Mouse (Mus musculus) 416B (cell line): Measurements from ENCODE around the gene Sync.
A peak's percentile ranks its signal among the peaks of the same experiment; 100 is the strongest.

Experiments
- DNase-seq: peaks from one replicate; pipeline ENCODE4 v3.0.0; 2011; ENCODE audit warnings: low read depth

The Sync gene

GRCm38 (mm10) chr4:129287472-129287981 is at the start of gene Sync:
Gene Sync (plus strand): TSS chr4:129287617.
- DNase-seq: no peak

DNA sequence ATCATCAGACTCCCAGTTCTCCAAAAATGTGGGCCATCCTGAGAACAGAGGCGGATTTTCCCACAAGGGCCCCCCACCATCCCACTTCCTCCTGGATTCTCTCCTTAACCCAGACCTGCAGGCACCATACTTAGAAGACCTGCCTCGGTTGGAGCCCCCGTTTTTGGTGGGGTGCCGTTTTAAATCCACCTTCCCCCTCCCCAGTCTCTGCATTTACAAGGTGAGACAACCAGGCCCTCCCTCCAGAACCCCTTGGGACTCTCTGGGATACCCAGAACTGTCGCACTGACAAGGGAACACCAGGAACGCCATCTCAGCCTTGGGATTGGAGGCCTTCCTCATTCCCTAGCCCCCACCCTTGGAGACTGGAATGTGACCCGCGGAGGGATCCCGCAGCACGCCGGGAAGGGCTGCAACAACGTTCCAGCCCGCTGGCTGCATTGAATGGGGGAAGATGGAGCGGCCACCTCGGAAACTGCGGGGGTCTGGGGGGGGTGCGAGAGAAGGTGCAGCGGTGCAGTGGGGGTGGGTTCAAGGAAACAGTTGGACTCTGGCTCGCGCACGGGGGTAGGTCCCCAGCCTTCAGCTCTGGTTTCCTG is 49.5 kb upstream of the Sync start:
- DNase-seq: no peak

DNA sequence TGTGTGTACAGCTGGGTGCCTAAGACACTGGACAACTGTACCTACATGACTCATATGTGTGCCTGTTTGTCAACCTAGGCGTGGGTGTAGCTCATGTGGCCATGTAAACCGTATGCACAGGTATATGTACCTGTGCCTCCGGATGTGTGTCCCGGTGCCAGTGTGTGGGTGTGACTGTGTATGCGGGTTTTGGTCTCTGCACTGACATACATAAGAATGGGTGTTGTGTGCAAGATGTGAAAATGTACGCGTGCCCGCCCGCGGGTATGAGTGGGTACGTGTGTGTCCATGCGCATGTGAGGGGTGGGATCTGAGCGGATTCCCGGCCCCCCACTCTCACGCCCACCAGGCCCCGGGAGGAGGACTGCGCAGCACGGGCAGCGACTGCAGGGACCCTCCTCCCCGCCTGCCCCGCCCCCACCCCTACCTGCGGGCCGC is 48.8 kb upstream of the Sync start:
- DNase-seq: no peak

DNA sequence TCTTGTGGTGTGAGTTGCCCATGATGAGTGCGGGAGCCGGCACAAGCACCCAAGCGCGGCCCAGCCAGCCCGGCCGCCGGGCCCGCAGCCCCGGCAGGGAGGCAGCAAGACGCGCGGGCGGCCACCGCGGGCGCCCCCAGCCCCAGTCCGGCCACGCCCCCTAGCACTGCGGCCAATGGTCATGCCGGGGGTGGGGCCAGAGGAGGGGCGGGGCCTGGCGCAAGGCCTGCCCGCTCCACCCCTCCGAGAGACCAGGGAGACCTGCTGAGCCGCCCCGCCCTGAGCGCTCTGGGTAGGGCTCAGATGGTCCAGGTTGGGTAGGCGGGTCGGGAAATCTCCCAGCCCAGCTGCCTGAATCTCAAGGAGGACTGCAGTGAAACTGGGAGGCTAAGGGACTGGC is 48.3 kb upstream of the Sync start:
- DNase-seq: no peak

DNA sequence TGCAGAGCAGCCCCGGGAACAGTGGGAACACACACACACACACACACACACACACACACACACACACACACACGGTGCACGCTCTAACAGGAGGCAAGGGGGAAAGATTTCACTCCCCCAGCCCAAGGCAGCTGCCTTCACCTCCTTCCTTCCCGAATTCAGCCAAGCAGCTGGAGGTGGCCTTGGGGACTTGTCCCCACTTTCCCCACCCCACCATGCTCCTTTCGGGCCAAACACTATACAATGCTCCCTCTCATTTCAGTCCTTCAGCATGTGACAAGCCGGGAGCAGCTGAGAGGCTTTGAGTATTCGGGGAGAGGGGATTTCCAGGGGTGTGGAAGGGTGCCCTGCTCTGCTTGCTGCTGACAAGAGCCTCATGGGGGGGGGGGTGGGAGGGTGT is 45.5 kb upstream of the Sync start:
- no peak for DNase-seq

- DNase-seq: no peak
Observed at GRCm38 (mm10) chr4:129242327-129242726, 45.1 kb upstream of the Sync start.

DNA sequence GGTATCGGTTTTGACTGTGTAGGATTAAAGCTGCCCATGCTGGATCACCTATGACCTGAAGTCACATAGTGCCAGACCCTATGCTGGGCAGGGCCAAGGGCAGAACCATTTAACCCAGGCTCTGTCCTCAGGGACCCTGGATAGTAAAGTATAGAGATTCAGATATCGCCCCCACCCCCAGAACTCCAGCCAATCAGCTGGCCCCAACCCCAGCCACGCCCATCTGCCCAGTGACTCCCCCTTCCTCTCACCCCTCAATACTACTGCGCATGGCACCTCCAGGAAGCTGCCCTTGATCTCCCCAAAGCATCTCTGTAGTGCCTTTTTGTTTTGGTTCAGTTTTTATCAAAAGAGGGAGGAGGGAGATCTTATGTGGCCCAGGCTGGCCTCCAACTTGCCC is 44.7 kb upstream of the Sync start:
- DNase-seq: no peak

DNA sequence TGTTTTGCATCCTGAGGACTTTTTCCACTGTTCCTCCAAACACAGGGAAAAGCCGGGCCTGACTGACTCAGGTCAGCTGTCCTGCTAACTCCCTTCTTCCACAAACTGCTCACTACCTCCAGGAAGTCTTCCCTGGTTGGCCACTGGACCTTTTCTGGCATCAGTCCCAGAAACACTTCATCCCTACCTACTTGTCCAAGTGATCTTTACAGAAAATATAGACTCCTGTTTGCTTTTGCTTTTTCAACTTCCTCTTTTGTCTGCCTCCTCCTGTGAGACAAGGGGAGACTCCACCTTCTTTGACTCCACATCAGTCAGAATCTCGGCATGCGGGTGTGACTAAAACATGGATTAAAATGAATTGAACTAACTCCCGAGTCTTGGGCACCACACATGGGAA is 42.6 kb upstream of the Sync start:
- peak; percentile 78 for DNase-seq

GRCm38 (mm10) chr4:129246360-129247301 is 40.8 kb upstream of the Sync start:
- DNase-seq: no peak

DNA sequence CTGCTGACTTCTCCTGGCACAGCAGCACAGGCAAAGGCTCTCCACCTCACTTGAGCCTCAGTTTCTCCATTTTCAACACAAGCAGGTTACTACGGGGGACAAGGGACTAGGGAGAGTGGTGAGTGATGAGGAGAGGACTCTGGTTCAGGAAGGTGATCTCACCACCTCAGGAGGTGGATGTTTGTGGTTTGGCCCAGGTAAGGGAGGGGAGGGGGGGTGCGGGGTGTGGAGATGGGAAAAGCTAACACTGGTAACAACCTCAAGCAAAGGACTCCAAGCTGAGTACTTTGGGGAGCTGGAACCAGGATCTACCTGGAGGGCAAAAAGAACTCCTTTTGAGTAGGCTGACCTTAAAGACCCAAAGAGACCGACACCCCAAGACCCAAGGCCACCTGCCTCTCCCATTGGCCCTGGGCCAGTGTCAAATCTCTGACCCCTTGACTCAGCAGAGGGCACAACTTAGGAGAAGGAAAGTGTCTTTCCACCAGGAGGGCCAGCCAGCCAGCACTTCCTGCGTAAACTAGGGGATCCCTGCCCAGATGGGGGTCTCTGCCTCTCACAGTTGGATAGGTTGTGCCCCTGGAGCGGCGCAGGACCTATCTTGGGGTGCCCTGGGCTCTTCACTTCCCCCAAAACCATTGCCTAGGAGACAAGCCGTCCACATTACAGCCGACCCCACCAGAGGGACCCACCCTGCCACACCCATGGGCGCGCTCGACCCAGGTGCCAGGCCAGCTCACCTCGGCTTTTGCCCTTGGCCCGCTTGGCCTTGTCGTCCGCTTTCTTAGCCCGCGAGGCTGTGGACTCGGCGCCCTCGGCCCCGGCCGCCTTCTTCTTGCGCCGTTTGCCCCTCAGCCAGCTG is 39.8 kb upstream of the Sync start:
- DNase-seq: no peak

DNA sequence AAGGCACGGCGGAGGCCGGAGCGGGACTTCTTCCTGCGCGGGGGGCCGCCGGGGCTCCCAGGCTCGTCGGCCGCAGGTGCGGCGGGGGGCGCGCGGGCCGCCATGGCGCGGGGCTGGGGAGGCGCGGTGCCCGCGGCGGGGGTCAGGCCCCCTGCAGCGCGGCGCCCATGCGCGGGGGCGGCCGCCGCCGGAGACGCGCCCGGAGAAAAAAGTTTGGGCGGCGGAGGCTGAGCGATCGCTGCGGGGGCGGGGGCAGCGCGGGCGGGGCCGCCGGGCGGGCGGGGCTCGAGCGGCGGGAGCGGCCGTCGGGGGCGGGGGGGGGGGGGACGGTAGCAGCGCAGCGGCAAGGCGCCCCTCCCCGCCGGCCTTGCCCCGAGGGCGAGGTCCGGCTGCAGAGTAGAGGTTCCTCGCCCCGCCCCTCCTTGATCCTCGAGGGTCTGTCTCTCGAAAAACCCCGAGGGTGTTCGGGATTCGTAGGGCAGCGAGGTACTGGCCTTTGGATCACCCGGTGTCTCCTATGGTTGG is 39.1 kb upstream of the Sync start:
- DNase-seq: no peak

GRCm38 (mm10) chr4:129249288-129249687 is 38.1 kb upstream of the Sync start:
- DNase-seq: no peak

GRCm38 (mm10) chr4:129250759-129251481 is 36.5 kb upstream of the Sync start:
- no peak for DNase-seq

GRCm38 (mm10) chr4:129251482-129252125 is 35.8 kb upstream of the Sync start:
- DNase-seq: no peak

DNA sequence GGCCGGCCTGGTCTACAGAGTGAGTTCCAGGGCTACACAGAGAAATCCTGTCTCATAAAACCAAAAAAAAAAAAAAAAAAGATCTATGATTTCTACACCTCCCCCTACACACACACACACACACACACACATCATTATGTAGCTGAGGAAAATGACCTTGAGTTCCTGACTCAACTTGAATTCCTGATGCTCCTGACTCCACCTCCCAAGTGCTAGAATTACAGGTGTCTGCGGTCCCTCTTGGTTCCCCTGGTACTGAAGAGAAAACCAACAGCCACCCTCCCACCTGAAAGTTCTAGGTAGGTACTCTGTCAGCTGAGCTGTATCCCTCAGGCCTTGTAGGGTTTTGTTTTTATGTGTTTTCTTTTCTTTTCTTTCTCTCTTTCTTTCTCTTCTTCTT is 34.9 kb upstream of the Sync start:
- no peak for DNase-seq

DNA sequence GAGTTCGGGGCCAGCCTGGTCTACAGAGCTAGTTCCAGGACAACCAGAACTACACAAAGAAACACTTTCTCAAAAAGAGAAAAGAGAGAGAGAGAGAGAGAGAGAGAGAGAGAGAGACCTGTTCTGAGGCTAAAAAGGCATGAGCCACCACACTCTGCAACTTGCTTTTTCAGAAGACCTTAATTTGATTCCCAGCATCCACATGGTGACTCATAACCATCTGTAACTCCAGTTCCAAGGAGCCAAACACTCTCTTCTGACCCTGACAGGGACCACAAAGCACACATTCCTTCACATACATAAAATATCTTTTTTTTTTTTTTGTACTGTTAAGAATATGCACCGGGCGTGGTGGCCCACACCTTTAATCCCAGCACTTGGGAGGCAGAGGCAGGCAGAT is 32.8 kb upstream of the Sync start:
- DNase-seq: no peak

DNA sequence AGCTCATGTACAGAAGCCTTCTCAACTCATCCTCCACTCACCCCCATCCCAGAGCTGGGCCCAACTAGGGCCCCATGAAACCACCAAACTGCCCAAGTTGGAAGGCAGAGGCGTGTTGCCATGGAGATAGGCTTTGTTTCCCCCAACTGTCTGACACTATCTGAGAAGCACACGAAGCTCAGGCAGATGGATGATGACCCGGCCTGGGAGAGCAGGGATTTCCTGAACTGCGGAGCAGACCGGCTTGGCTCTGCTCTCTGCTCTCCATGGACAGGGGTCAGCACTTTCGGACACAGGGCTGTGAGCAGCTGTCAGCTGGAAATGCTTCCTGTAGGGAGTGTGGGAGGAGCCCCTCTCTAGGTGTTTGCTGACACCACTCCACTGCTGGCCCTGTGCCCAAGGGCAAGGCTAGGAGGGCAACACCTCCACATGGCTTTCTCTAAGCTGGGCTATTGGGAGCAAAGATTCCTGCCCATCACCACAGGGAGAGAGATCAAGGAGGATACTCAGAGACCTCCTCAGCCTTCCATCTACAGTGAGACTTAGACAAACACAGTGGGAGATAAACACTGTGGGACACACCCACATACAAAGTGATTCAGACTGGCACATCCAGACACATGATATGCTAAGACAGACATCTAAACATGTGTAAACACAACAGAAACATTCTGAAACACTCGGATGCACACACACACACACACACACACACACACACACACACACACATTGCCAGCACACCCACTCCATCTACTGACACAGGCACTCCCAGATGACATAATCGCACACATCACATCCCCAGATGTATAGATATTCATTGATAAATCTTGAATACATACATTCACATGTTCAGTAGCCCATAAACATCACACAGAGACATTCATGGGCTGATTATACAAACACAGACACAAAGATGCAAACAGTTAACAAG is 30.7 kb upstream of the Sync start:
- no peak for DNase-seq

GRCm38 (mm10) chr4:129259101-129259500 is 28.3 kb upstream of the Sync start:
- no peak for DNase-seq

- no peak for DNase-seq
Observed at GRCm38 (mm10) chr4:129260678-129261077, 26.7 kb upstream of the Sync start.

DNA sequence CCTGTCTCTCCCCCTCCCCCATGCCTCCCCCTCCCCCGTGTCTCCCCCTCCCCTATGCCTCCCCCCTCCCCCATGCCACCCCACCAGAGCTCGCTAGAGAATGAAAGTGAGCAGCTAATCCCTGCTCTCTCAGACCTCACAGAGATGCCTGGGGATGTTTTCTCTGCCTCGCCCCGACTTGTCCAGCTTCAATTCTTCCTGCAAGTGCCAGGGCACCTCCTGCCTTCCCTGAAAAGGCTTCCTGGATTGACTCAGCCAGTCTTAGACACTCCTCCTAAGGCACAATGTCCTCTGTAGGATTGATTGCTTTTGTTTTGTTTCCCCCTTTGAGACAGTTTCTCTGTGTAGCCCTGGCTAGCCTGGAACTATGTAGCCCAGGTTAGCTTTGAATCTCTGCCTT is 26.2 kb upstream of the Sync start, which contains the start of gene C77080:
TSS of gene C77080 (minus strand) at position 209 of the 400 bp plus-strand sequence.
- no peak for DNase-seq
